Mouse (Mus musculus): ENCODE results near the gene Ern1. TPM values are rescaled to one million over a fixed set of nuclear protein-coding genes. Genes with fewer than 3 reads are reported as not detected.

Ern1 gene
- polyA plus RNA-seq, 1 experiment = 9.3 TPM

- Histone ChIP-seq H3K4me1 (ENCODE audit: control insufficient read depth, insufficient read depth, low read length) (no peaks in the 10 kb centered on the region; the same call in 1 of the 2 replicates), H3K27ac (ENCODE audit: insufficient read depth, low read length) (no peak overlapping the region), H3K4me3 (ENCODE audit: insufficient read depth, low read length) (no peak overlapping the region)
- TF ChIP-seq POLR2A (IDR thresholded peaks at IDR 0.05; ENCODE audit: low read depth, low read length) = no peak
- TF ChIP-seq CTCF (IDR thresholded peaks at IDR 0.05; ENCODE audit: borderline replicate concordance, insufficient read depth, low read length) = no peak
Observed at GRCm38 (mm10) chr11:106506211-106506610, 18.6 kb upstream of the Ern1 start.

GRCm38 (mm10) chr11:106504129-106504528 lies 16.5 kb upstream of the Ern1 start:
- Histone ChIP-seq H3K27ac (ENCODE audit: insufficient read depth, low read length) (no peak overlapping the region), H3K4me1 (ENCODE audit: control insufficient read depth, insufficient read depth, low read length) (no peaks in the 10 kb centered on the region; the same call in 1 of the 2 replicates), H3K4me3 (ENCODE audit: insufficient read depth, low read length) (no peak overlapping the region)
- no peak for TF ChIP-seq POLR2A (IDR thresholded peaks at IDR 0.05; ENCODE audit: low read depth, low read length)
- no peak for TF ChIP-seq CTCF (IDR thresholded peaks at IDR 0.05; ENCODE audit: borderline replicate concordance, insufficient read depth, low read length)

DNA sequence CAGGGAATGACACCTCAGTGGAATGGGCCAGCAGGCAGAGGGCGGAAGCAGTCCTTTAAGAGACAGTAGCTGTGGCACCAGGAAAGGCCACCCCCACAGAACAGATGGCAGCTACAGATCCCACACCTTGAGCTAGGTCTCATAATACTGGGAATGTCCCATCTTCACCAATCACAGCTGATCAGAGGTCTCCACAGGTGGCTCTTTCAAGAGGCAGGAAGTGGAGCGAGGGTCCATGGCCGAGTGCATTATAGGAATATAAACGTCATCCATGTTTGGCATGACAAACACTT lies 15.7 kb upstream of the Ern1 start:
- H3K4me3 ChIP-seq (ENCODE audit: insufficient read depth, low read length) = no peak overlapping the region
- TF ChIP-seq CTCF (IDR thresholded peaks at IDR 0.05; ENCODE audit: borderline replicate concordance, insufficient read depth, low read length) (no peak), POLR2A (IDR thresholded peaks at IDR 0.05; ENCODE audit: low read depth, low read length) (peak; percentile 1; the same call in 1 of the 2 replicates)
- no peak overlapping the region for H3K27ac ChIP-seq (ENCODE audit: insufficient read depth, low read length)
- no peaks in the 10 kb centered on the region; the same call in 1 of the 2 replicates for H3K4me1 ChIP-seq (ENCODE audit: control insufficient read depth, insufficient read depth, low read length)

- TF ChIP-seq CTCF (IDR thresholded peaks at IDR 0.05; ENCODE audit: borderline replicate concordance, insufficient read depth, low read length) (no peak), POLR2A (IDR thresholded peaks at IDR 0.05; ENCODE audit: low read depth, low read length) (peak; percentile 80; the same call in 1 of the 2 replicates)
Observed at GRCm38 (mm10) chr11:106502631-106503424, 15.2 kb upstream of the Ern1 start.

GRCm38 (mm10) chr11:106502159-106502505 lies 14.5 kb upstream of the Ern1 start:
- H3K4me1 ChIP-seq (ENCODE audit: control insufficient read depth, insufficient read depth, low read length) = no peaks in the 10 kb centered on the region; the same call in 1 of the 2 replicates
- peak overlapping the region; percentile 96 for H3K27ac ChIP-seq (ENCODE audit: insufficient read depth, low read length)
- H3K4me3 ChIP-seq (ENCODE audit: insufficient read depth, low read length) = no peak overlapping the region
- no peak for TF ChIP-seq CTCF (IDR thresholded peaks at IDR 0.05; ENCODE audit: borderline replicate concordance, insufficient read depth, low read length)
- TF ChIP-seq POLR2A (IDR thresholded peaks at IDR 0.05; ENCODE audit: low read depth, low read length) = peak; percentile 52

More at GRCm38 (mm10) chr11:106502631-106503424, 15.2 kb upstream of the Ern1 start:
- H3K4me3 ChIP-seq (ENCODE audit: insufficient read depth, low read length) = no peak overlapping the region
- no peaks in the 10 kb centered on the region; the same call in 1 of the 2 replicates for H3K4me1 ChIP-seq (ENCODE audit: control insufficient read depth, insufficient read depth, low read length)
- no peak overlapping the region for H3K27ac ChIP-seq (ENCODE audit: insufficient read depth, low read length)

DNA sequence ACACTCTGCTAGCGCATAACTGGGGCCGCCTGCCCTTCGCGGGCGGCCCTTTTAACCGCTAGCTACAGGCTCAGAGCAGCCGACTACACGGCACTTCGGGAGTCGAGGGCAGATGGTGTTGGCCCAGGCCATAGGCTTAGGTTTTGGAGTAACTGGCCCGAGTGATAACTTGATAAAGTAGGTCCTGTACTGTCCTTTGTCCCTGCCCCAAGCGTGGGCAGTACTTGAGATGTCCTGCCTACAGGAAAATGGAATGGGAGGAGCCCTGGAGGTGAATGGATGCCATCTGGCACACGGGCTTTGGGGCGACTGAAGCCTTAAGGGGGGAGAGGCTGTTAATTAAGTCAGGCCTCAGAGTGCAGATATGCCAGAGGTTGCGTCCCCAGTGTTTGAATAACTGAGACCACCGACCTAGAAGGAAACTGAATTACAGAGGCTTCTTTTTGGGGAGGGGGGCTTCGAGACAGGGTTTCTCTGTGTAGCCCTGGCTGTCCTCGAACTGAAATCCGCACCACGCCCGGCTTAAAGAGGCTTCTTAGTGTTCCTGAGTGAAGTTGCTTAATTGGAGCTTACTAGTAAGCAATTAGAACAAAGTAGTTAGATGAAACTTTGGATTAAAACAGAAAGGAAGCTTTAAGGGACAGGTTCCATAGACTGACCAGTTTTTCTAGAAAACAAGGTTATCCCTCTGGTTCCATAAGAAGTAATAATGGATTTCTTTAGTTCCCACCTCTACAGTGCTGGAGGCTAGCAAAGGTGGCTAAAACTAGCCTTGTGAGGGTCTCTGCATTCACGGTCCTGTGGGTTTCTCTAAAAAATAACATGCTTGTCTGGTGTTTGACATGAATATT lies 13.9 kb upstream of the Ern1 start:
- Histone ChIP-seq H3K4me3 (ENCODE audit: insufficient read depth, low read length) (peak overlapping the region; percentile 97), H3K4me1 (ENCODE audit: control insufficient read depth, insufficient read depth, low read length) (no peaks in the 10 kb centered on the region; the same call in 1 of the 2 replicates), H3K27ac (ENCODE audit: insufficient read depth, low read length) (peak overlapping the region; percentile 96)
- TF ChIP-seq POLR2A (IDR thresholded peaks at IDR 0.05; ENCODE audit: low read depth, low read length) (peak; percentile 80), CTCF (IDR thresholded peaks at IDR 0.05; ENCODE audit: borderline replicate concordance, insufficient read depth, low read length) (no peak)

- Histone ChIP-seq H3K27ac (ENCODE audit: insufficient read depth, low read length) (peak overlapping the region; percentile 96), H3K4me3 (ENCODE audit: insufficient read depth, low read length) (peak overlapping the region; percentile 97), H3K4me1 (ENCODE audit: control insufficient read depth, insufficient read depth, low read length) (no peaks in the 10 kb centered on the region; the same call in 1 of the 2 replicates)
- peak; percentile 100 for TF ChIP-seq POLR2A (IDR thresholded peaks at IDR 0.05; ENCODE audit: low read depth, low read length)
- TF ChIP-seq CTCF (IDR thresholded peaks at IDR 0.05; ENCODE audit: borderline replicate concordance, insufficient read depth, low read length) = no peak
Observed at GRCm38 (mm10) chr11:106500393-106501307, 13.0 kb upstream of the Ern1 start.

- H3K4me3 ChIP-seq (ENCODE audit: insufficient read depth, low read length) = no peak overlapping the region
- no peak for TF ChIP-seq CTCF (IDR thresholded peaks at IDR 0.05; ENCODE audit: borderline replicate concordance, insufficient read depth, low read length)
- no peak for TF ChIP-seq POLR2A (IDR thresholded peaks at IDR 0.05; ENCODE audit: low read depth, low read length)
- no peaks in the 10 kb centered on the region; the same call in 1 of the 2 replicates for H3K4me1 ChIP-seq (ENCODE audit: control insufficient read depth, insufficient read depth, low read length)
- no peak overlapping the region for H3K27ac ChIP-seq (ENCODE audit: insufficient read depth, low read length)
Observed at GRCm38 (mm10) chr11:106498739-106499379, 11.2 kb upstream of the Ern1 start.
